ENCODE assay signal across 30 mouse cellular contexts in the genomic region with DNA sequence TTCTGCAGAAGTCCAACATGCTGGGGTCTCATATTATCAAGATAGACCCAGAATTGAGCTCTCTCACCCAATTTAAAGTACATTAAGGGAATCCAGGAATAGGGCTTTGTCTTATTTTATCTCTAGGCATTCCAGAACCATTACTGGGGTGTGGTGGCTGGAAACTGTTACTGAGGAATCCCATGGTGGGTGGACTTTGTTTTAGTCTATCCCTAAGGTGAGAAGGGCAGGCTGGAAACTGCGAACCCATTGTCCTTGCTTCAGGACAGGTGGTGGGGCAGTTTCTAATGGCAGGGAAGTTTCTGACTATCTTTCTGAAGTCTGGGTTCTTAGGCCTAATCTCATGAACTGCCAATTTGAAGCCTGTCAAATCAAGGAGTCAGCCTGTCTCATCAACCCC. TPM values are rescaled to one million over a fixed set of nuclear protein-coding genes. Genes with fewer than 3 reads are reported as not detected.
"Had no signal": no experiment of that assay in that cellular context is flagged by ENCODE, and none has a peak within 500 bp of the region (broad histone marks: within the 10 kb centered on the region; RNA-seq: fewer than 3 reads in every experiment).

No protein-coding gene starts in this region.

RNA-seq across cellular contexts. Expression of a gene that starts 26.2 kb away (rescaled TPM):
- polyA plus RNA-seq: limb, embryonic 10.5 days; limb, embryonic 11.5 days; limb, embryonic 12.5 days; limb, embryonic 13.5 days; limb, embryonic 14.5 days; limb, embryonic 15.5 days; liver, adult 2 months; liver, embryonic 11.5 days; liver, embryonic 12.5 days; liver, embryonic 13.5 days; liver, embryonic 14.5 days; liver, embryonic 15.5 days; liver, embryonic 16.5 days; liver, postnatal 0 days; lung, adult 2 months; lung, embryonic 14.5 days; lung, embryonic 15.5 days; lung, embryonic 16.5 days; lung, postnatal 0 days; macrophage; midbrain, embryonic 10.5 days; midbrain, embryonic 11.5 days; midbrain, embryonic 12.5 days; midbrain, embryonic 13.5 days; midbrain, embryonic 14.5 days; midbrain, embryonic 15.5 days; midbrain, embryonic 16.5 days; midbrain, postnatal 0 days; neural tube, embryonic 11.5 days; neural tube, embryonic 12.5 days had no signal

RNA-seq across cellular contexts. Expression of a gene that starts 50.1 kb away (rescaled TPM):
- polyA plus RNA-seq: liver, adult 2 months; lung, adult 2 months; neural tube, embryonic 11.5 days had no signal
